Mouse (Mus musculus) cerebellum, adult 18-20 months (tissue): ENCODE results near the gene Clasp2.

Experiments
- DNase-seq, 2 experiments: peaks; one replicate each; pipeline ENCODE4 v3.0.0; 2021

Clasp2 gene

GRCm38 (mm10) chr9:113830219-113830618 is 88.9 kb downstream of the Clasp2 start:
- DNase-seq: no peak

GRCm38 (mm10) chr9:113833481-113833880 is 92.2 kb downstream of the Clasp2 start:
- no peak for DNase-seq

- no peak for DNase-seq
These were observed 95.7 kb downstream of the Clasp2 start for GRCm38 (mm10) chr9:113837001-113837400.

- DNase-seq: no peak
These were observed 96.2 kb downstream of the Clasp2 start for GRCm38 (mm10) chr9:113837461-113837860.

GRCm38 (mm10) chr9:113844029-113844428 is 102.8 kb downstream of the Clasp2 start:
- DNase-seq: no peak

- no peak for DNase-seq
These were observed 114.2 kb downstream of the Clasp2 start for GRCm38 (mm10) chr9:113855441-113855840.

GRCm38 (mm10) chr9:113857281-113857928 is 116.1 kb downstream of the Clasp2 start:
- DNase-seq: no peak

GRCm38 (mm10) chr9:113857929-113858440 is 116.7 kb downstream of the Clasp2 start:
- no peak for DNase-seq

GRCm38 (mm10) chr9:113859420-113859819 is 118.1 kb downstream of the Clasp2 start:
- no peak for DNase-seq

GRCm38 (mm10) chr9:113863370-113863999 is 122.2 kb downstream of the Clasp2 start:
- DNase-seq: no peak

GRCm38 (mm10) chr9:113867951-113868350 is 126.7 kb downstream of the Clasp2 start:
- no peak for DNase-seq

- no peak for DNase-seq
These were observed 153.6 kb downstream of the Clasp2 start for GRCm38 (mm10) chr9:113894903-113895302.

- DNase-seq: no peak
These were observed 161.9 kb downstream of the Clasp2 start for GRCm38 (mm10) chr9:113903136-113903535.

GRCm38 (mm10) chr9:113904315-113904714 is 163.0 kb downstream of the Clasp2 start:
- DNase-seq: peak; percentile 19 to 28

GRCm38 (mm10) chr9:113915789-113916188 is 174.5 kb downstream of the Clasp2 start:
- no peak for DNase-seq

- DNase-seq: no peak
These were observed 181.4 kb downstream of the Clasp2 start for GRCm38 (mm10) chr9:113922677-113923076.

GRCm38 (mm10) chr9:113924883-113925282 is 183.6 kb downstream of the Clasp2 start:
- no peak for DNase-seq

- DNase-seq: no peak
These were observed 187.3 kb downstream of the Clasp2 start for GRCm38 (mm10) chr9:113928591-113928990.

- no peak for DNase-seq
These were observed 188.4 kb downstream of the Clasp2 start for GRCm38 (mm10) chr9:113929676-113930075.

- peak; percentile 96 to 98 for DNase-seq
These were observed 189.5 kb downstream of the Clasp2 start, which contains the start of gene Ubp1 for GRCm38 (mm10) chr9:113930534-113931374. Ubp1 (plus strand) TSS chr9:113930934.

- peak; percentile 37 to 63 for DNase-seq
These were observed 190.3 kb downstream of the Clasp2 start for GRCm38 (mm10) chr9:113931375-113932099.

GRCm38 (mm10) chr9:113932100-113932470 is 190.8 kb downstream of the Clasp2 start:
- no peak for DNase-seq

- DNase-seq: no peak
These were observed 191.2 kb downstream of the Clasp2 start for GRCm38 (mm10) chr9:113932501-113932900.
